38 mouse cellular contexts compared by ENCODE assay signal in the genomic region with DNA sequence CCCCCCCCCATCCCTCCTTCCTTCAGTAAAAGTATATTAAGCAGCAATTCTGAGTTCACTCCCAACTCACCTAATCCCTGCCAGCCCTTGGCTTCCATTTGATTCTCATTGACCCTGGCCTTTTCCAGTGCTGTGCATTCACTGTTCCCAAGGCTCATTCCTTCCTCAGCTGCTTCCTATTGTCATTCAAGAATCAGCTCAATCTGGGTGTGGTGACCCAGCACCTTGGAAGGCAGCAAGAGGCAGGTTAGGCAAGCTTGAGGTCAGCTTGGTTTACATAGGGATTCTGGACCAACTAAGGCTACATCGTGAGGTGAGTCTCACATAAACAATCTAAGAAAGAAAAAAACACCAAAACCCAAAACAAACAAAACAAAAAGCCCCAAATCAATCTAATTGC. TPM values are rescaled to one million over a fixed set of nuclear protein-coding genes. Genes with fewer than 3 reads are reported as not detected.
"Had no signal": no experiment of that assay in that cellular context is flagged by ENCODE, and none has a peak within 500 bp of the region (broad histone marks: within the 10 kb centered on the region; RNA-seq: fewer than 3 reads in every experiment).

No protein-coding gene starts in this region.

- H3K36me3 ChIP-seq: embryonic facial prominence, embryonic 10.5 days; embryonic facial prominence, embryonic 12.5 days; embryonic facial prominence, embryonic 13.5 days; embryonic facial prominence, embryonic 15.5 days; forebrain, embryonic 10.5 days; forebrain, embryonic 12.5 days; forebrain, embryonic 15.5 days; heart, embryonic 10.5 days had no signal

- H3K27me3 ChIP-seq: embryonic facial prominence, embryonic 12.5 days; embryonic facial prominence, embryonic 15.5 days; forebrain, embryonic 12.5 days; forebrain, embryonic 13.5 days; forebrain, embryonic 15.5 days had no signal

- H3K4me3 ChIP-seq: embryonic facial prominence, embryonic 10.5 days; embryonic facial prominence, embryonic 12.5 days; embryonic facial prominence, embryonic 13.5 days; embryonic facial prominence, embryonic 15.5 days; erythroblast, embryonic 14.5 days; forebrain, embryonic 10.5 days; forebrain, embryonic 12.5 days; forebrain, embryonic 13.5 days; forebrain, embryonic 15.5 days; gastrocnemius, adult 2 months; heart, adult 2 months; heart, embryonic 10.5 days had no signal

- DNase-seq: cerebellum, postnatal 10 days; cerebellum, postnatal 14 days; cerebellum, postnatal 25 days; cerebellum, postnatal 36 days; embryo, embryonic 11 days; forebrain, postnatal 0 days; gastrocnemius, adult 2 months; gastrocnemius, postnatal 10 days; gastrocnemius, postnatal 14 days; gastrocnemius, postnatal 25 days; gastrocnemius, postnatal 36 days; heart, adult 11 months; heart, adult 18-20 months; heart, adult 2 months had no signal

- H3K4me2 ChIP-seq: embryonic facial prominence, embryonic 12.5 days; embryonic facial prominence, embryonic 13.5 days; embryonic facial prominence, embryonic 15.5 days; forebrain, embryonic 12.5 days; forebrain, embryonic 13.5 days; forebrain, embryonic 15.5 days had no signal

- H3K9ac ChIP-seq: embryonic facial prominence, embryonic 12.5 days; embryonic facial prominence, embryonic 13.5 days; embryonic facial prominence, embryonic 15.5 days; forebrain, embryonic 12.5 days; forebrain, embryonic 13.5 days; forebrain, embryonic 15.5 days; forebrain, postnatal 0 days had no signal

- ATAC-seq: forebrain, embryonic 13.5 days; forebrain, embryonic 14.5 days; forebrain, embryonic 15.5 days; forebrain, embryonic 16.5 days; forebrain, postnatal 0 days had no signal

- H3K9me3 ChIP-seq: embryonic facial prominence, embryonic 10.5 days; embryonic facial prominence, embryonic 12.5 days; embryonic facial prominence, embryonic 13.5 days; embryonic facial prominence, embryonic 15.5 days; forebrain, embryonic 10.5 days; forebrain, embryonic 12.5 days; forebrain, embryonic 13.5 days; forebrain, embryonic 15.5 days; heart, embryonic 10.5 days had no signal

- H3K4me1 ChIP-seq: embryonic facial prominence, embryonic 10.5 days; embryonic facial prominence, embryonic 12.5 days; embryonic facial prominence, embryonic 13.5 days; embryonic facial prominence, embryonic 15.5 days; forebrain, embryonic 10.5 days; forebrain, embryonic 12.5 days; forebrain, embryonic 13.5 days; forebrain, embryonic 15.5 days; heart, embryonic 10.5 days had no signal

- H3K27ac ChIP-seq: embryonic facial prominence, embryonic 10.5 days; embryonic facial prominence, embryonic 12.5 days; embryonic facial prominence, embryonic 13.5 days; embryonic facial prominence, embryonic 15.5 days; forebrain, embryonic 10.5 days; forebrain, embryonic 12.5 days; forebrain, embryonic 13.5 days; forebrain, embryonic 15.5 days; gastrocnemius, adult 2 months; heart, adult 2 months; heart, embryonic 10.5 days had no signal

RNA-seq across cellular contexts. Expression of a gene that starts 19.6 kb away (rescaled TPM):
- total RNA-seq: common myeloid progenitor, adult 5-6 weeks; forebrain, postnatal 0 days; gastrocnemius, adult 18-20 months; gastrocnemius, adult 2 months; gastrocnemius, adult 8-10 months; gastrocnemius, postnatal 10 days; gastrocnemius, postnatal 14 days; gastrocnemius, postnatal 25 days; gastrocnemius, postnatal 36 days; gastrocnemius, postnatal 4 days; granulocyte monocyte progenitor cell, adult 5-6 weeks; heart, adult 18-20 months; heart, adult 2 months; heart, adult 8-10 months had no signal
- polyA plus RNA-seq: cortical plate, adult 2 months; embryonic facial prominence, embryonic 10.5 days; embryonic facial prominence, embryonic 11.5 days; embryonic facial prominence, embryonic 12.5 days; embryonic facial prominence, embryonic 13.5 days; embryonic facial prominence, embryonic 14.5 days; embryonic facial prominence, embryonic 15.5 days; erythroblast, embryonic 14.5 days; forebrain, embryonic 10.5 days; forebrain, embryonic 11.5 days; forebrain, embryonic 12.5 days; forebrain, embryonic 13.5 days; forebrain, embryonic 14.5 days; forebrain, embryonic 15.5 days; forebrain, embryonic 16.5 days; forebrain, postnatal 0 days; frontal cortex, adult 2 months; gonadal fat pad, adult 2 months; heart, adult 2 months; heart, embryonic 10.5 days had no signal

RNA-seq across cellular contexts. Expression of a gene that starts 33.3 kb away (rescaled TPM):
- total RNA-seq: forebrain, postnatal 0 days; gastrocnemius, adult 2 months; gastrocnemius, postnatal 14 days; heart, adult 2 months had no signal
- polyA plus RNA-seq: erythroblast, embryonic 14.5 days; heart, adult 2 months had no signal
